Mouse (Mus musculus) ES-E14 (cell line): ENCODE results near the gene Ttc37. TPM values are rescaled to one million over a fixed set of nuclear protein-coding genes. Genes with fewer than 3 reads are reported as not detected.
A peak's percentile ranks its signal among the peaks of the same experiment; 100 is the strongest.

Source experiments
- DNase-seq: peaks from one replicate; pipeline ENCODE4 v3.0.0-alpha.2; 2013; ENCODE audit warnings: low read depth, low spot score
- H3K27ac ChIP-seq: 2 replicates; pipeline ENCODE4 v1.5.1; 2012; ENCODE audit warnings: low read depth, mild to moderate bottlenecking, low read length, moderate library complexity, mixed read lengths; ENCODE audit not compliant: poor library complexity, insufficient read depth, severe bottlenecking
- H3K36me3 ChIP-seq: 2 replicates; pipeline ENCODE4 v1.6.1; 2012; ENCODE audit warnings: mild to moderate bottlenecking, low read length, moderate library complexity, mixed read lengths; ENCODE audit not compliant: control insufficient read depth, poor library complexity, insufficient read depth, severe bottlenecking
- H3K4me1 ChIP-seq, 2 experiments: fragments of 150-350 bp in 1 of 2; sonication (generic) in 1 of 2; 2 replicates each; pipeline ENCODE4 v1.6.1; 2012; ENCODE audit warnings: low read length in 2 of 2, mild to moderate bottlenecking in 1 of 2, mixed read lengths in 1 of 2; ENCODE audit not compliant: control insufficient read depth in 2 of 2, insufficient read depth in 2 of 2, poor library complexity in 1 of 2
- H3K4me3 ChIP-seq, 2 experiments: fragments of 150-350 bp in 1 of 2; sonication (generic) in 1 of 2; 2 replicates each; pipeline ENCODE4 v1.5.1; 2012; ENCODE audit warnings: low read length in 2 of 2, low read depth in 1 of 2, mild to moderate bottlenecking in 1 of 2, mixed read lengths in 1 of 2; ENCODE audit not compliant: insufficient read depth in 1 of 2, poor library complexity in 1 of 2, severe bottlenecking in 1 of 2
- H3K9ac ChIP-seq: 2 replicates; pipeline ENCODE4 v1.6.1; 2012; ENCODE audit warnings: low read depth, mild to moderate bottlenecking, low read length, mixed read lengths; ENCODE audit not compliant: poor library complexity, insufficient read depth, severe bottlenecking
- H3K9me3 ChIP-seq: fragments of 150-350 bp; sonication (generic); 2 replicates; pipeline ENCODE4 v1.6.1; 2012; ENCODE audit warnings: low read depth, mild to moderate bottlenecking, low read length; ENCODE audit not compliant: control insufficient read depth, insufficient read depth
- CHD2 ChIP-seq: IDR thresholded peaks from 2 replicates; pipeline ENCODE4 v1.6.1; 2014; ENCODE audit warnings: mild to moderate bottlenecking, low read depth, low read length, inconsistent platforms
- HCFC1 ChIP-seq: IDR thresholded peaks from 2 replicates; pipeline ENCODE4 v1.6.1; 2012; ENCODE audit warnings: low read length, inconsistent platforms, borderline replicate concordance; ENCODE audit not compliant: insufficient read depth
- MAFK ChIP-seq: IDR thresholded peaks from 2 replicates; pipeline ENCODE4 v1.6.1; 2014; ENCODE audit warnings: mild to moderate bottlenecking, low read depth, low read length, inconsistent platforms; ENCODE audit not compliant: insufficient read depth
- ZC3H11A ChIP-seq: IDR thresholded peaks from 2 replicates; pipeline ENCODE4 v1.6.1; 2012; ENCODE audit warnings: low read depth, mild to moderate bottlenecking, inconsistent platforms, low read length, borderline replicate concordance
- ZNF384 ChIP-seq: IDR thresholded peaks from 2 replicates; pipeline ENCODE4 v1.6.1; 2012; ENCODE audit warnings: low read depth, low read length, inconsistent platforms
- in situ Hi-C, 2 experiments: fragments of 600-800 bp; cut with MboI; formaldehyde crosslinking; loops; one replicate each; pipeline ENCODE4 v1.15.1; 2025; ENCODE audit warnings: low sequenced_read_pairs in 2 of 2, inconsistent platforms in 1 of 2; ENCODE audit not compliant: unreplicated experiment in 2 of 2
- total RNA-seq: library from RNA; depleted of rRNA; stranded (reverse); fragments of 300-350 nt; gene quantifications from 2 replicates; pipeline ENCODE4 v1.2.3, GENCODE M21; 2012

Gene Ttc37
- total RNA-seq, 1 experiment, result 38.3 TPM

- in situ Hi-C loops, result no loop called here
Observed at GRCm38 (mm10) chr13:76150483-76150882, 51.9 kb downstream of the Ttc37 start.

GRCm38 (mm10) chr13:76157099-76157498 lies 58.6 kb downstream of the Ttc37 start:
- H3K4me3 ChIP-seq, result no peak overlapping the region
- no peak overlapping the region for H3K9ac ChIP-seq
- no peak for DNase-seq
- no peaks in the 10 kb centered on the region; the same call in 1 of the 2 replicates for H3K36me3 ChIP-seq
- TF ChIP-seq CHD2, result no peak
- no peak for TF ChIP-seq MAFK
- TF ChIP-seq HCFC1, result no peak
- no peak for TF ChIP-seq ZC3H11A
- no peak for TF ChIP-seq ZNF384
- H3K4me1 ChIP-seq, result no peaks in the 10 kb centered on the region
- H3K27ac ChIP-seq, result no peak overlapping the region
- in situ Hi-C loops, result no loop called here
- H3K9me3 ChIP-seq, result no peaks in the 10 kb centered on the region

More at GRCm38 (mm10) chr13:76150483-76150882, 51.9 kb downstream of the Ttc37 start:
- Histone ChIP-seq H3K9ac (no peak overlapping the region), H3K4me3 (no peak overlapping the region), H3K36me3 (peaks cover 5% of the 10 kb centered on the region), H3K4me1 (no peaks in the 10 kb centered on the region), H3K27ac (no peak overlapping the region), H3K9me3 (no peaks in the 10 kb centered on the region)
- TF ChIP-seq ZNF384 (no peak), CHD2 (no peak), ZC3H11A (no peak), HCFC1 (no peak), MAFK (no peak)
- no peak for DNase-seq

- Histone ChIP-seq H3K27ac (no peak overlapping the region), H3K9ac (no peak overlapping the region), H3K4me3 (no peak overlapping the region), H3K4me1 (no peaks in the 10 kb centered on the region), H3K9me3 (no peaks in the 10 kb centered on the region), H3K36me3 (no peaks in the 10 kb centered on the region; the same call in 1 of the 2 replicates)
- DNase-seq, result no peak
- no peak for TF ChIP-seq ZC3H11A
- TF ChIP-seq CHD2, result no peak
- no peak for TF ChIP-seq ZNF384
- no peak for TF ChIP-seq MAFK
- TF ChIP-seq HCFC1, result no peak
- in situ Hi-C loops, result no loop called here
Observed at GRCm38 (mm10) chr13:76157508-76157907, 59.0 kb downstream of the Ttc37 start.

- in situ Hi-C loops, result no loop called here
Observed at GRCm38 (mm10) chr13:76160587-76160986, 62.1 kb downstream of the Ttc37 start.

GRCm38 (mm10) chr13:76174297-76174696 lies 75.8 kb downstream of the Ttc37 start:
- no peak overlapping the region for H3K9ac ChIP-seq
- H3K4me3 ChIP-seq, result no peak overlapping the region
- H3K36me3 ChIP-seq, result peaks cover 4% of the 10 kb centered on the region; the same call in 1 of the 2 replicates
- DNase-seq, result no peak
- H3K9me3 ChIP-seq, result no peaks in the 10 kb centered on the region
- TF ChIP-seq ZC3H11A, result no peak
- TF ChIP-seq MAFK, result peak; percentile 76; the same call in 1 of the 2 replicates
- peaks cover 0 to 2% of the 10 kb centered on the region in 2 experiments; a peak in 1 of 4 replicates for H3K4me1 ChIP-seq
- H3K27ac ChIP-seq, result no peak overlapping the region
- in situ Hi-C loops, result no loop called here

More at GRCm38 (mm10) chr13:76160587-76160986, 62.1 kb downstream of the Ttc37 start:
- Histone ChIP-seq H3K36me3 (no peaks in the 10 kb centered on the region; the same call in 1 of the 2 replicates), H3K9me3 (no peaks in the 10 kb centered on the region), H3K9ac (no peak overlapping the region), H3K4me1 (no peaks in the 10 kb centered on the region), H3K4me3 (no peak overlapping the region), H3K27ac (no peak overlapping the region)
- TF ChIP-seq CHD2 (no peak), HCFC1 (no peak), MAFK (no peak), ZC3H11A (no peak), ZNF384 (no peak)
- DNase-seq, result no peak
